Mouse (Mus musculus) MEL (cell line): Measurements from ENCODE around the gene Cpm.

Experiments used
- CTCF ChIP-seq, 3 experiments: IDR thresholded peaks in 2 of 3; conservative IDR thresholded peaks in 1 of 3; 2 replicates each; pipeline ENCODE4 v1.5.1; 2011 to 2012; ENCODE audit warnings: low read length in 3 of 3, low read depth in 2 of 3, mild to moderate bottlenecking in 2 of 3, improper control_type of control experiment in 1 of 3, inconsistent platforms in 1 of 3, mixed read lengths in 1 of 3, moderate library complexity in 1 of 3; ENCODE audit not compliant: control insufficient read depth in 1 of 3, insufficient read depth in 1 of 3, poor library complexity in 1 of 3, severe bottlenecking in 1 of 3
- EP300 ChIP-seq, 2 experiments: IDR thresholded peaks; 2 replicates each; pipeline ENCODE4 v1.6.1; 2011; ENCODE audit warnings: improper control_type of control experiment in 2 of 2, low read length in 2 of 2, low read depth in 1 of 2, mild to moderate bottlenecking in 1 of 2
- POLR2A ChIP-seq, 2 experiments: IDR thresholded peaks; 2 replicates each; pipeline ENCODE4 v1.6.1; 2011 to 2012; ENCODE audit warnings: low read length in 2 of 2, mild to moderate bottlenecking in 2 of 2, control low read depth in 1 of 2, improper control_type of control experiment in 1 of 2, low read depth in 1 of 2, moderate library complexity in 1 of 2; ENCODE audit not compliant: control insufficient read depth in 1 of 2, insufficient read depth in 1 of 2, poor library complexity in 1 of 2
- POLR2AphosphoS5 ChIP-seq: IDR thresholded peaks from 2 replicates; pipeline ENCODE4 v1.6.1; 2012; ENCODE audit warnings: low read depth, borderline replicate concordance, mild to moderate bottlenecking, inconsistent platforms, low read length, moderate library complexity, mixed read lengths
- RAD21 ChIP-seq: IDR thresholded peaks from 2 replicates; pipeline ENCODE4 v1.6.1; 2011; ENCODE audit warnings: mild to moderate bottlenecking, low read depth, low read length, improper control_type of control experiment
- SMC3 ChIP-seq: IDR thresholded peaks from 2 replicates; pipeline ENCODE4 v1.6.1; 2011; ENCODE audit warnings: low read depth, low read length, improper control_type of control experiment

- no peak for TF ChIP-seq SMC3
- no peak for TF ChIP-seq CTCF (IDR thresholded peaks at IDR 0.05 in 2 of 3, conservative IDR thresholded peaks at IDR 0.05 in 1 of 3; ENCODE audit: control insufficient read depth in 1 of 3, insufficient read depth in 1 of 3, low read depth in 2 of 3, low read length in 3 of 3, poor library complexity in 1 of 3, severe bottlenecking in 1 of 3)
- TF ChIP-seq POLR2A (IDR thresholded peaks at IDR 0.05; ENCODE audit: control insufficient read depth in 1 of 2, insufficient read depth in 1 of 2, low read depth in 1 of 2, low read length in 2 of 2, poor library complexity in 1 of 2): no peak
- no peak for TF ChIP-seq RAD21
- no peak for TF ChIP-seq EP300 (IDR thresholded peaks at IDR 0.05; ENCODE audit: low read depth in 1 of 2, low read length in 2 of 2)
- no peak for TF ChIP-seq POLR2AphosphoS5
These were observed 85.7 kb downstream of the Cpm start for GRCm38 (mm10) chr10:117714928-117715500.
